Mouse (Mus musculus): ENCODE measurements around the gene Spata31d1a.

- no peak for TF ChIP-seq CTCF (conservative IDR thresholded peaks at IDR 0.05; ENCODE audit: insufficient read depth, insufficient read length, low read depth, low read length)
- no peak for TF ChIP-seq POLR2A (IDR thresholded peaks at IDR 0.05; ENCODE audit: low read depth, low read length)
These were observed 46.8 kb upstream of the Spata31d1a start for GRCm38 (mm10) chr13:59756906-59757305.

All from kidney, adult 2 months (tissue).